Mouse (Mus musculus) adipocyte (in vitro differentiated cells): ENCODE data around the gene Vmn2r67.
"Not testable (repeated sequence)": the region's sequence is repeated elsewhere in the genome, so short reads cannot be mapped to it uniquely, and the experiment has no call there.

Experiments used
- DNase-seq: peaks from one replicate; pipeline ENCODE4 v3.0.0-alpha.2; 2016; ENCODE audit warnings: low spot score

Gene Vmn2r67

DNA sequence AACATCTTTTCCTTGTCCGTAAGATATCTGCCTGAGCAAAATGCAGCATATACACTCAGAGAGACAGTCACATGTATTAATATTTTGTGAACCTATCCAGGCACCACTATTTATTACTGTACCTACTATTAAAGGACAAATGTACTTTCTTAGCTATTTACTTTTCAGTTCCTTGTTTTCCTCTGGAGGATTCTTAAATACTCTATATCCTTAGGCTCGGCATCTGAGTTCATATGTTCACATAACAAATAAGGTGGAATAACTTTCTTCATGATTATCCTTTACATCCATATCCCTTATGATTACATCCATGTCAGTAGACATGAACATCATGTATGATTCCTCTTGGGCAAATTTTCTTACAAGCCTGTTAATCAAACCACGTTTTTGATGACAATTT, at the start of gene Vmn2r67:
Vmn2r67 (minus strand) TSS at position 101 of the 400 bp plus-strand sequence.
- no peak for DNase-seq

DNA sequence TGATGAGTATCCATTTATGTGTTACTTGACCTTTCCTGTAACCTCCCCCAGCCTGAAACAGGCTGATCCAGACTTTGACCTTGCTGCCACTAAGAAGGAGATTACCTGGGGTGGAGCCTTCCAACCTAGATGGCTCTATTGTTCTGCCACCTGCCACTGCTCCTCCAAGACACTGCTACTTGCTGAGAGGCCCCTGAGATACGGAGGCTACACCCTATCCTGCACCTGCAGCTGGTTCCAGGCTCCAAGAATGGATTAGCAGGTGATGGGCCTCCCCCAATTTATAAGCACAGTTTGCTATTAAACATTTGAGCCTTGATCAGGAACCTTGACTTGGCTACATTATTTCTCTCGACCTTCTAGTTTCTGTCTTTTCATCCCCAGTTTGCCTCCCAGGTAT, 51.3 kb downstream of the Vmn2r67 start:
- not testable (repeated sequence) for DNase-seq
